Mouse (Mus musculus) cerebellum, adult 2 months (tissue): ENCODE measurements at regions not wholly inside any gene's neighbourhood (a gene's known extent, or its start where the extent isn't known, plus 50 kb on each side); places are given as distances from the start of the nearest gene placed in this dataset.

Experiments
- CTCF ChIP-seq: fragments of 200-500 bp; IDR thresholded peaks from 2 replicates; pipeline ENCODE4 v1.5.1; 2011; ENCODE audit warnings: low read depth, mild to moderate bottlenecking, control low read depth, low read length, moderate library complexity, borderline replicate concordance; ENCODE audit not compliant: insufficient read depth
- POLR2A ChIP-seq: fragments of 200-500 bp; IDR thresholded peaks from 2 replicates; pipeline ENCODE4 v1.6.1; 2011; ENCODE audit warnings: low read length, control low read depth, borderline replicate concordance; ENCODE audit not compliant: insufficient read depth

- TF ChIP-seq POLR2A = no peak
- TF ChIP-seq CTCF = no peak
These were observed 312.1 kb downstream of the Cxcl12 start for GRCm38 (mm10) chr6:117480396-117480795.
